Mouse (Mus musculus) kidney, adult 2 months (tissue): Measurements from ENCODE around the gene Snrpf.

Experiments used
- CTCF ChIP-seq: fragments of 200-500 bp; conservative IDR thresholded peaks from 2 replicates; pipeline ENCODE4 v1.5.1; 2011; ENCODE audit warnings: low read depth, mild to moderate bottlenecking, control low read depth, low read length, moderate library complexity, mixed read lengths; ENCODE audit not compliant: insufficient read depth, insufficient read length
- POLR2A ChIP-seq: fragments of 200-500 bp; IDR thresholded peaks from one replicate; pipeline ENCODE4 v1.6.1; 2011; ENCODE audit warnings: low read depth, low read length, control low read depth

DNA sequence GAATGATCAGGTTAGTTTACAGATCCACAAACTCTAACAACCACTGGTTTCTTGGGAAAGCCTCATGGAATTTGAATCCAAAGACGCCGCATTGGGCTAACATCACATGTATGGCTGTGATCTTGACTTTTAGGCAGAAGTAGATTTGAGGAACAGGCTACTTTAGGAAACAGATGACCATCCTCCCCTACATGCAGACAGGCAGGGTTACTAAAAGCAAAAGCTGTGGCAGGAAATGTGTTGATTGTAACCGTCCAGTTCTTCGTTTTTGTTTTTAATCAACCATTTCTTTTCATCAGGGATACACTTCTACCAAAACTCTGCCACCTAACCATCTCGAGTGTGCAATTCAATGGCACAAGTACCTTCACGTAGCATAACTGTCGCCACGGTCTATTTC lies 13.5 kb downstream of the Snrpf start:
- TF ChIP-seq CTCF (no peak), POLR2A (no peak)
